Mouse (Mus musculus): Measurements from ENCODE around the gene Lrrc59. TPM values are rescaled to one million over a fixed set of nuclear protein-coding genes. Genes with fewer than 3 reads are reported as not detected.

Lrrc59 gene
- 10 to 100 TPM; 74.8 to 75.8 TPM for total RNA-seq (2021)
- long read RNA-seq, experiment 1, transcript Lrrc59-201 (7 exons, 2,837 nt) = major isoform, 120 of 127 reads
- long read RNA-seq, experiment 1, partial matches to known transcripts = 3 of 127 reads
- long read RNA-seq, experiment 1, other reads (novel, unspliced or antisense) = 4 of 127 reads
- long read RNA-seq, experiment 2, transcript Lrrc59-201 (7 exons, 2,837 nt) = major isoform, 175 of 184 reads
- long read RNA-seq, experiment 2, partial matches to known transcripts = 2 of 184 reads
- long read RNA-seq, experiment 2, other reads (novel, unspliced or antisense) = 6 of 184 reads

DNA sequence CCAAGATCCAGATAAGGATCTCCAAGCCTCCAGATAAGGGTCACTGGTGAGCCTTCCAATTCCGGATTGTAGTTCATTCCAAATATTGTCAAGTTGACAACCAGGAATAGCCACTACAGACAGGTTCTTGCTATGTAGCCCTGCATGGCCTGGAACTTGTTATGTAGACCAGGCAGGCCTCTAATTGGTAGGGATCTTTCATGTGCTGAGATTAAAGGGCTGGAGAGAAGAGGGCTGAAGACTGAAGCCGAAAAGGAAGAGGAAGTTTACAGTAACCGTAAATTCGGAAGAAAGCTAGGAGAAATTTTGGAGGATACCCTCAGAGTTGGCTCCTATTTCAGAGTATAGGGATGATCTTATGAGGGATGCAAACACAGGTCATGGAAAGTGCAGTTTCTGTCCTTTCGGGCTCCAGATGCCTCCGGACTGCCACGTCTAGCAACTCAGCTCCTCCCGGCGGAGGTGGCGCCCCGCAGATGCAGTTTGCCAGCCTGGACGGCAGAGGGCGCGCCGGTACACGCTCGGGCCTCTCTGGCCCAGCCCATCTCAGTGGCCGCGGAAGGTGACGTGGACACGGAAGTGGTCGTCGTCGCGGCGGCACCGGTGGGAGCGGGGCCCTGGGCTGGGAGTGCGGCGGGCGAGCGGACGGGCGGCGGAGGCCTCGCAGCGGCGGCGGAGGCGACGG lies at the start of gene Lrrc59:
Gene Lrrc59 (plus strand): TSS at position 569 of the 685 bp plus-strand sequence.
- DNase-seq (ENCODE audit: low spot score in 2 of 2) = peak; percentile 93 to 96
- Histone ChIP-seq H3K4me3 (peak within 1 kb of the TSS; percentile 99), H3K27ac (peak within 1 kb of the TSS; percentile 91)
- TF ChIP-seq CTCF (conservative IDR thresholded peaks at IDR 0.05) = peak; percentile 99

DNA sequence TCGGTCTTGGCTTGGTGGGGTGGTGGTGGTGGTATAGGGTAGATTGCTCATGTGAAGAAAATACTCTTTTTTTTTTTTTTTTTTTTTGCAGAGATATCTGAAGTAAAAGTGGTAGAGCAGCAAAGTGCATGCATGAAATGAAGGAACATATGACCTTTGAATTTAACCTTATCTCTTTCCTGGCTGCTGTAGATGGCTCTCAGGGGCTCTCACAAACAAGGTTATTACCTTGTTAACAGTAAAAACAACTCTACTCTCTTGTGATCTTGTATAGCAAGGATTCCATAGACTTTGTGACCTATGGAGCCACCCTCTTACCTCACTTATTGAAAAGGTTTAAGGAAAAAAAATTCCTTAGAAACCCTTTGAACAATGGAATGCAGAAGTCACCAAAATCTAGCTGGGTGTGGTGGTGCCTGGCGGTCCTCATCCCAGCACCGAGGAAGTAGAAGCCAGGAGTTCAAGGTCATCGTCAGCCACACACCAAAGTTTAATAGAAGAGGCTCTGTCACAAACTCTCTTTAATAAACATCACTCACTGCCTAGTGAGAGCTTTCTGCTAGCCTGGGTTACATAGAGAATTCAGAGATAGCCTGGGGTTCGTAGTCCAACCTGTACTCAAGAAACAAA lies 49.3 kb upstream of the Lrrc59 start:
- Histone ChIP-seq H3K27ac (no peak overlapping the region), H3K4me3 (no peak overlapping the region)
- TF ChIP-seq CTCF (conservative IDR thresholded peaks at IDR 0.05) = no peak
- DNase-seq (ENCODE audit: low spot score in 2 of 2) = no peak

- TF ChIP-seq CTCF (conservative IDR thresholded peaks at IDR 0.05) = no peak
- Histone ChIP-seq H3K27ac (no peak overlapping the region), H3K4me3 (no peak overlapping the region)
- no peak for DNase-seq (ENCODE audit: low spot score in 2 of 2)
Observed at GRCm38 (mm10) chr11:94585091-94585490, 44.5 kb upstream of the Lrrc59 start.

- no peak for TF ChIP-seq CTCF (conservative IDR thresholded peaks at IDR 0.05)
- no peak overlapping the region for H3K4me3 ChIP-seq
- DNase-seq (ENCODE audit: low spot score in 2 of 2) = no peak
- H3K27ac ChIP-seq = no peak overlapping the region
Observed at GRCm38 (mm10) chr11:94587511-94587910, 42.1 kb upstream of the Lrrc59 start.

GRCm38 (mm10) chr11:94596311-94596852 lies 33.2 kb upstream of the Lrrc59 start:
- H3K27ac ChIP-seq = no peak overlapping the region
- no peak for DNase-seq (ENCODE audit: low spot score in 2 of 2)
- no peak overlapping the region for H3K4me3 ChIP-seq
- TF ChIP-seq CTCF (conservative IDR thresholded peaks at IDR 0.05) = no peak

DNA sequence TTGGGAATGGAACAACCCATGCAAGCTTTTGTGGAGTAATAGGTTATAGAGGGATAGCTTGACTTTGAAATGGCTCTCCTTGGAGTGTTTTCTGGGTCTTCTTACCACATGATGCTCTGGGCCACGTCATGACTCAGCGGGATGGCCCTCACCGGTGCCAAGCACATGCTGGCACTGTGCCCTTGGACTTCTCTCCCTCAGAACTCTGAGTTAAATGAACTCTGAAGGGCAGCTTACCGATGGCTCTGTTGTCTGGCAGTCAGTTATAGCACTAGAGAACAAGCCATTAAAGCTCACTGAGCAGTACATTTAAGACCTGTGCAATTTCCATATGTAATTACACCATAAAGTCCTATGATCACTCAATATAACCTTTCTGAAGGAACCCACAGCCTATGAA lies 32.2 kb upstream of the Lrrc59 start:
- no peak overlapping the region for H3K4me3 ChIP-seq
- DNase-seq (ENCODE audit: low spot score in 2 of 2) = no peak

GRCm38 (mm10) chr11:94598437-94599120 lies 31.0 kb upstream of the Lrrc59 start:
- H3K27ac ChIP-seq = no peak overlapping the region
- peak; percentile 50 for TF ChIP-seq CTCF (conservative IDR thresholded peaks at IDR 0.05)
- H3K4me3 ChIP-seq = no peak overlapping the region
- DNase-seq (ENCODE audit: low spot score in 2 of 2) = no peak

More for the DNA sequence above, 32.2 kb upstream of the Lrrc59 start:
- no peak overlapping the region for H3K27ac ChIP-seq
- no peak for TF ChIP-seq CTCF (conservative IDR thresholded peaks at IDR 0.05)

DNA sequence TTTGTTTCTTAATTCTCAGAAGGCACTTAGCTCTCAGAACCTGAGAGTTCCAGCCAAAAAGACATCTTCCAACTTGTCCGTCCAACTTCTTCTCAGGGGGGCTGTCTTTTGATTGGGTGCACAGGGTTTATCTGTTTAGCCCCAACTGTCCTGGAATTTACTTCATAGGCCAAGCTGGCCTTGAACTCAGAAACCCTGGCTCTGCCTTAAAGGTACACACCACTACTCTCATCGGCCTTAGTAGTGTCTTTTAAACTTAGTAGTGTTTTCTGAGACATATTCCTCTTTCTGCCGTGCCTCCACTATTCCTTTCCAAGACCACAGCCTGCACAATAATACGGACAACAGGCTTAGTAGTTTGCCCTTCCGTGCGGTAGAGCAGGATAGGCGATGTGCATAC lies 29.1 kb upstream of the Lrrc59 start:
- no peak overlapping the region; the same call in 1 of the 2 replicates for H3K4me3 ChIP-seq
- no peak for DNase-seq (ENCODE audit: low spot score in 2 of 2)
- H3K27ac ChIP-seq = no peak overlapping the region
- TF ChIP-seq CTCF (conservative IDR thresholded peaks at IDR 0.05) = no peak

GRCm38 (mm10) chr11:94601321-94602281 lies 28.0 kb upstream of the Lrrc59 start, which contains the start of gene Acsf2:
TSS of gene Acsf2 (minus strand) at chr11:94601871.
- H3K27ac ChIP-seq = peak within 1 kb of the TSS; percentile 65
- DNase-seq (ENCODE audit: low spot score in 2 of 2) = peak; percentile 19 to 34
- peak within 1 kb of the TSS; percentile 52 for H3K4me3 ChIP-seq
- TF ChIP-seq CTCF (conservative IDR thresholded peaks at IDR 0.05) = no peak

DNA sequence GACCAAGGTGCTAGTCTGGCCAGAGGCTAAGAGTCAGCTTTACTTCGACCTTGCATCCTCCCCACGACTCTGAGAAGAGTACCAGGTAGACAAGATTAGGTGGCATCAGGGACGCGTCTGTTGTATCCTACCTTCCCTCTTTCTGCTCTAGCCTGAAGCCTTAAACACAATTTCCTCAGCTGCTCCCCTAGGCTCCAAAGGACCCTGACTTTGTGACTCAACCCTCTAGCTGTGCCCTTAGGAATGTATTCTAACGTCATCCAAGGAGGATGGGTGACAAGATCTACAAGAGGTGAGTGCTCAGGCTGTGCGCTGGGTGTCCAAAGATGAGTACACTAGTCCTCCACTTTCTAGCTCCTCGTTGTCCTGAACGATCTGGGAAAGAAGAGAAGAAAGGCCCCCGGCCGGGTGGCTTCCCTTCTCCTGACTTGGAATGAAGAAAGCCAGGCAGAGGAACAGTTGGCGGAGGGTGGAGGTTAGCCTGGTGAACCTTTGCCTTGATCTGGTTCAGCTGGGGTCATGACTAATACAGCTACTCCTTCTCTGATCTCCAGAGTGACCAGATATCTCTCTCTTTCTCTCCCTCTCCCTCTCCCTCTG lies 27.1 kb upstream of the Lrrc59 start:
- TF ChIP-seq CTCF (conservative IDR thresholded peaks at IDR 0.05) = no peak
- Histone ChIP-seq H3K4me3 (peak overlapping the region; percentile 52; the same call in 1 of the 2 replicates), H3K27ac (peak overlapping the region; percentile 65; the same call in 1 of the 2 replicates)
- no peak for DNase-seq (ENCODE audit: low spot score in 2 of 2)
